Mouse (Mus musculus) right cerebral cortex, postnatal 25 days (tissue): ENCODE results near the gene Ubl3.

ENCODE experiments used
- DNase-seq: peaks from one replicate; pipeline ENCODE4 v3.0.0; 2022

Gene Ubl3

GRCm38 (mm10) chr5:148523202-148523971, 29.2 kb downstream of the Ubl3 start:
- no peak for DNase-seq

- no peak for DNase-seq
These were observed 30.2 kb downstream of the Ubl3 start for GRCm38 (mm10) chr5:148522378-148522777.

GRCm38 (mm10) chr5:148517445-148517844, 35.1 kb downstream of the Ubl3 start:
- DNase-seq: no peak

GRCm38 (mm10) chr5:148512042-148512640, 40.4 kb downstream of the Ubl3 start:
- DNase-seq: no peak

- DNase-seq: no peak
These were observed 42.3 kb downstream of the Ubl3 start for GRCm38 (mm10) chr5:148510265-148510664.

- no peak for DNase-seq
These were observed 42.9 kb downstream of the Ubl3 start for GRCm38 (mm10) chr5:148509731-148510130.

GRCm38 (mm10) chr5:148508901-148509604, 43.5 kb downstream of the Ubl3 start:
- DNase-seq: peak; percentile 24

GRCm38 (mm10) chr5:148505381-148505780, 47.2 kb downstream of the Ubl3 start:
- no peak for DNase-seq

GRCm38 (mm10) chr5:148502237-148502636, 50.4 kb downstream of the Ubl3 start:
- no peak for DNase-seq

- no peak for DNase-seq
These were observed 51.2 kb downstream of the Ubl3 start for GRCm38 (mm10) chr5:148501228-148501957.

GRCm38 (mm10) chr5:148500516-148500915, 52.1 kb downstream of the Ubl3 start:
- DNase-seq: no peak

GRCm38 (mm10) chr5:148499616-148500015, 53.0 kb downstream of the Ubl3 start:
- DNase-seq: no peak

- no peak for DNase-seq
These were observed 56.6 kb downstream of the Ubl3 start for GRCm38 (mm10) chr5:148495991-148496390.

GRCm38 (mm10) chr5:148495173-148495572, 57.4 kb downstream of the Ubl3 start:
- DNase-seq: no peak

- DNase-seq: no peak
These were observed 58.3 kb downstream of the Ubl3 start for GRCm38 (mm10) chr5:148494249-148494648.

GRCm38 (mm10) chr5:148493025-148493424, 59.6 kb downstream of the Ubl3 start:
- no peak for DNase-seq

GRCm38 (mm10) chr5:148490391-148490790, 62.2 kb downstream of the Ubl3 start:
- no peak for DNase-seq

- DNase-seq: no peak
These were observed 62.8 kb downstream of the Ubl3 start for GRCm38 (mm10) chr5:148489724-148490193.

- DNase-seq: no peak
These were observed 63.5 kb downstream of the Ubl3 start for GRCm38 (mm10) chr5:148488891-148489723.

- DNase-seq: no peak
These were observed 66.4 kb downstream of the Ubl3 start for GRCm38 (mm10) chr5:148486202-148486601.

- no peak for DNase-seq
These were observed 70.8 kb downstream of the Ubl3 start for GRCm38 (mm10) chr5:148481745-148482144.

GRCm38 (mm10) chr5:148474346-148474745, 78.2 kb downstream of the Ubl3 start:
- DNase-seq: no peak
